Mouse (Mus musculus): ENCODE measurements around the gene Abcd3. TPM values are rescaled to one million over a fixed set of nuclear protein-coding genes. Genes with fewer than 3 reads are reported as not detected.

The Abcd3 gene
- polyA plus RNA-seq, 1 experiment, result 14.7 TPM

DNA sequence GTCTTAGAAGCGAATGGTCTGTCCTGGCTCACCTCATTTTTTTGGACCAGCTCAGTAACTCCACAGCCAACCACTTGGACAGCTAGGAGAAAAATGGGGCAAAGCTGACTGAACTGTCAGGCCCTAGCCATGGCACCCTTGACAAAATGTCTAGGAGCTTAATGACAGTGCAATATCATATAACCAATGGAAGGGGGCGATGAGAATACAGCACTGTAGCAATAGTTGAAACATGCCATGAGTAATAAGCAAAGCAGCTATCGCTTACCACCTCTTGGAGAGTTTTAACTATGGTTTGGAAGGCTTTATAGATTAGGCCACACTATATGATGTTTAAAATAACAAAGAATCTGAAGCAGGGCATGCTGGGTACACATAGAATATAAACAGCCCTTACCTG is 46.3 kb downstream of the Abcd3 start:
- no peak overlapping the region for H3ac ChIP-seq (ENCODE audit: control insufficient read depth, insufficient read length)
- H3K4me2 ChIP-seq (ENCODE audit: low read depth), result no peak overlapping the region
- no peaks in the 10 kb centered on the region for H3K27me3 ChIP-seq (ENCODE audit: control insufficient read depth, insufficient read depth, insufficient read length)
- no peak overlapping the region for H3K4me3 ChIP-seq
- no peaks in the 10 kb centered on the region for H3K79me2 ChIP-seq (ENCODE audit: control insufficient read depth, insufficient read depth)
- TF ChIP-seq POLR2A (IDR thresholded peaks at IDR 0.05; ENCODE audit: insufficient read length, low read depth) (no peak), TCF3 (IDR thresholded peaks at IDR 0.05; ENCODE audit: insufficient read length, low read depth) (no peak), MYOD1 (IDR thresholded peaks at IDR 0.05; ENCODE audit: control insufficient read depth in 1 of 3, insufficient read length in 2 of 3, low read depth in 2 of 3) (no peak), MYOG (IDR thresholded peaks at IDR 0.05; ENCODE audit: control insufficient read depth in 1 of 3, insufficient read depth in 1 of 3, insufficient read length in 2 of 3, low read depth in 2 of 3) (no peak), TCF12 (IDR thresholded peaks at IDR 0.05; ENCODE audit: insufficient read depth, poor library complexity, severe bottlenecking) (no peak), E2F4 (IDR thresholded peaks at IDR 0.05; ENCODE audit: insufficient read depth) (no peak), SRF (IDR thresholded peaks at IDR 0.05; ENCODE audit: control insufficient read depth, insufficient read length, low read depth) (no peak), POLR2AphosphoS2 (IDR thresholded peaks at IDR 0.05; ENCODE audit: insufficient read length, low read depth) (no peak), CEBPB (IDR thresholded peaks at IDR 0.05; ENCODE audit: insufficient read depth, poor library complexity, severe bottlenecking) (no peak), REST (IDR thresholded peaks at IDR 0.05; ENCODE audit: insufficient read depth, insufficient read length) (no peak), USF1 (IDR thresholded peaks at IDR 0.05; ENCODE audit: low read depth) (no peak), MAX (IDR thresholded peaks at IDR 0.05; ENCODE audit: low read depth) (no peak)
- H3K36me3 ChIP-seq (ENCODE audit: control insufficient read depth, insufficient read depth), result peaks cover 53% of the 10 kb centered on the region

DNA sequence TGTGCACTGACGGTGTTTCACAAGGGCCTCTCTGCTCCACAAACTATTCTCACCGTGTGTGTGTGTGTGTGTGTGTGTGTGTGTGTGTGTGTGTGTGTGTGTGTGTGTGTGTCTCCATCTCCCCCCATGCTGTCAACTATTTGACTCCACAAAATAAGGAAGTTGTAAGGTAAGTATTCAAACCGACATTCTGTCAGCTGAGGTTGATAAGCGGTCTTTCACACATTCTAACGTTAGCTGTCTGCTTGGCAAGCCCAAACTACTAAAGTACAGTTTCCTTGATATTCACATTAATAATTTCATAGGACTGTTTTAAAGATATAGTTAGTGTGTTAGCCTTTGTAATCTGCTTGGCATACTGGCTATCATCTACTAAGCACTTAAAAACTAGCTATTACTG is 48.3 kb downstream of the Abcd3 start:
- Histone ChIP-seq H3K4me2 (ENCODE audit: low read depth) (no peak overlapping the region), H3K4me3 (no peak overlapping the region), H3K36me3 (ENCODE audit: control insufficient read depth, insufficient read depth) (peaks cover 39% of the 10 kb centered on the region), H3K27me3 (ENCODE audit: control insufficient read depth, insufficient read depth, insufficient read length) (no peaks in the 10 kb centered on the region), H3K79me2 (ENCODE audit: control insufficient read depth, insufficient read depth) (no peaks in the 10 kb centered on the region), H3ac (ENCODE audit: control insufficient read depth, insufficient read length) (no peak overlapping the region)
- TF ChIP-seq USF1 (IDR thresholded peaks at IDR 0.05; ENCODE audit: low read depth), result no peak
- TF ChIP-seq MYOG (IDR thresholded peaks at IDR 0.05; ENCODE audit: control insufficient read depth in 1 of 3, insufficient read depth in 1 of 3, insufficient read length in 2 of 3, low read depth in 2 of 3), result no peak
- no peak for TF ChIP-seq MYOD1 (IDR thresholded peaks at IDR 0.05; ENCODE audit: control insufficient read depth in 1 of 3, insufficient read length in 2 of 3, low read depth in 2 of 3)
- no peak for TF ChIP-seq REST (IDR thresholded peaks at IDR 0.05; ENCODE audit: insufficient read depth, insufficient read length)
- TF ChIP-seq TCF3 (IDR thresholded peaks at IDR 0.05; ENCODE audit: insufficient read length, low read depth), result no peak
- TF ChIP-seq TCF12 (IDR thresholded peaks at IDR 0.05; ENCODE audit: insufficient read depth, poor library complexity, severe bottlenecking), result no peak

- H3K27me3 ChIP-seq (ENCODE audit: control insufficient read depth, insufficient read depth, insufficient read length), result no peaks in the 10 kb centered on the region
- TF ChIP-seq MYOD1 (IDR thresholded peaks at IDR 0.05; ENCODE audit: control insufficient read depth in 1 of 3, insufficient read length in 2 of 3, low read depth in 2 of 3) (no peak), POLR2A (IDR thresholded peaks at IDR 0.05; ENCODE audit: insufficient read length, low read depth) (no peak), TCF3 (IDR thresholded peaks at IDR 0.05; ENCODE audit: insufficient read length, low read depth) (no peak), TCF12 (IDR thresholded peaks at IDR 0.05; ENCODE audit: insufficient read depth, poor library complexity, severe bottlenecking) (no peak), MAX (IDR thresholded peaks at IDR 0.05; ENCODE audit: low read depth) (no peak), REST (IDR thresholded peaks at IDR 0.05; ENCODE audit: insufficient read depth, insufficient read length) (no peak), E2F4 (IDR thresholded peaks at IDR 0.05; ENCODE audit: insufficient read depth) (no peak), CEBPB (IDR thresholded peaks at IDR 0.05; ENCODE audit: insufficient read depth, poor library complexity, severe bottlenecking) (no peak), USF1 (IDR thresholded peaks at IDR 0.05; ENCODE audit: low read depth) (no peak), SRF (IDR thresholded peaks at IDR 0.05; ENCODE audit: control insufficient read depth, insufficient read length, low read depth) (no peak), POLR2AphosphoS2 (IDR thresholded peaks at IDR 0.05; ENCODE audit: insufficient read length, low read depth) (no peak), MYOG (IDR thresholded peaks at IDR 0.05; ENCODE audit: control insufficient read depth in 1 of 3, insufficient read depth in 1 of 3, insufficient read length in 2 of 3, low read depth in 2 of 3) (no peak)
- no peak overlapping the region for H3ac ChIP-seq (ENCODE audit: control insufficient read depth, insufficient read length)
- H3K79me2 ChIP-seq (ENCODE audit: control insufficient read depth, insufficient read depth), result no peaks in the 10 kb centered on the region
- no peak overlapping the region for H3K4me2 ChIP-seq (ENCODE audit: low read depth)
- peaks cover 36% of the 10 kb centered on the region for H3K36me3 ChIP-seq (ENCODE audit: control insufficient read depth, insufficient read depth)
- H3K4me3 ChIP-seq, result no peak overlapping the region
Observed at GRCm38 (mm10) chr3:121766048-121766447, 49.1 kb downstream of the Abcd3 start.

GRCm38 (mm10) chr3:121762056-121762852 is 52.8 kb downstream of the Abcd3 start:
- Histone ChIP-seq H3K27me3 (ENCODE audit: control insufficient read depth, insufficient read depth, insufficient read length) (no peaks in the 10 kb centered on the region), H3K79me2 (ENCODE audit: control insufficient read depth, insufficient read depth) (no peaks in the 10 kb centered on the region), H3K4me3 (no peak overlapping the region), H3K4me2 (ENCODE audit: low read depth) (no peak overlapping the region), H3ac (ENCODE audit: control insufficient read depth, insufficient read length) (no peak overlapping the region), H3K36me3 (ENCODE audit: control insufficient read depth, insufficient read depth) (peaks cover 26% of the 10 kb centered on the region)
- TF ChIP-seq MYOD1 (IDR thresholded peaks at IDR 0.05; ENCODE audit: control insufficient read depth in 1 of 3, insufficient read length in 2 of 3, low read depth in 2 of 3), result no peak
- TF ChIP-seq POLR2A (IDR thresholded peaks at IDR 0.05; ENCODE audit: insufficient read length, low read depth), result no peak
- TF ChIP-seq TCF12 (IDR thresholded peaks at IDR 0.05; ENCODE audit: insufficient read depth, poor library complexity, severe bottlenecking), result no peak
- no peak for TF ChIP-seq SRF (IDR thresholded peaks at IDR 0.05; ENCODE audit: control insufficient read depth, insufficient read length, low read depth)
- TF ChIP-seq CEBPB (IDR thresholded peaks at IDR 0.05; ENCODE audit: insufficient read depth, poor library complexity, severe bottlenecking), result no peak
- no peak for TF ChIP-seq REST (IDR thresholded peaks at IDR 0.05; ENCODE audit: insufficient read depth, insufficient read length)
- no peak for TF ChIP-seq POLR2AphosphoS2 (IDR thresholded peaks at IDR 0.05; ENCODE audit: insufficient read length, low read depth)
- TF ChIP-seq MAX (IDR thresholded peaks at IDR 0.05; ENCODE audit: low read depth), result no peak
- no peak for TF ChIP-seq USF1 (IDR thresholded peaks at IDR 0.05; ENCODE audit: low read depth)
- no peak for TF ChIP-seq TCF3 (IDR thresholded peaks at IDR 0.05; ENCODE audit: insufficient read length, low read depth)
- no peak for TF ChIP-seq MYOG (IDR thresholded peaks at IDR 0.05; ENCODE audit: control insufficient read depth in 1 of 3, insufficient read depth in 1 of 3, insufficient read length in 2 of 3, low read depth in 2 of 3)

All from myocyte (in vitro differentiated cells).